ENCODE assay signal across 28 mouse cellular contexts in the genomic region with DNA sequence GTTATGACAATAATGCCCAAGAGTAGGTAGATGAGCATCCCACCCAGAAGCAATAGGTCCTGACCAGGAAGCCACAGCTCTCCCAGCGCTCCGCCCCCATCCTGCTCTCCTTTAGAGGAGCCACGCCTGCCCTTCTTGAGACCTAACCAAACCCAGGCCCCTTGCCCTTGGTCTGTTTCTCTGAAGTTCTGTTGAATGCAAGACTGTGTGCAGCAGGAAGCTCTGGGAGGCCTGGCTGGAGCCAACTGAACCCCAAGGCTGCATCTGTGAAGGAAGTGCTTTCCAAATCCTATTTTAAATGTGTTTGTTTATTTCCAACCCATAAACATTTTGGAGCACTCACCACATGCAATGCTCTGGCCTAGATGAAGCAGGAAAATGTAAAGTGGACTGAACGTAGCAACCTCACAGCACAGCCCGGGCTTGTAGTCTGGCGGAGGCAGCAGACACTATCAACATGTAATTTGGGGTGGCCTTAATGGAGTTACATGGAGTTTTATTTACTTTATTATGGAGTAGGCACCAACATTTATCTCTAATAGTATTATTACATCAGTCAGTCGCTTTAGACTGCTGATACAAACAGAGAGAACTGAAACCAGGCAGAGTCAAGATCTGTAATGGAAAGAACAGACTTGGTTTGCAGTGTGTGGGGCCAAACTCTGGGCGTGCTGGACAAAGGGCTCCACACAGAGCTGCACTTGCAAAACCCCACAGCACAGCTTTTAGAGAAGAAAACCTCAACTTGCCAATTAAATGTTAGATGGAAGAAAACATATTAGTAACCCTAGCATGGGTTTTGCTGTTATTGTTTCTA. TPM values are rescaled to one million over a fixed set of nuclear protein-coding genes. Genes with fewer than 3 reads are reported as not detected.
DNase-seq lines count a peak whose midpoint lies in the region; ATAC-seq and TF ChIP-seq lines count a peak whose summit lies in the region.
"Had no signal": no experiment of that assay in that cellular context is flagged by ENCODE, and none has a peak within 500 bp of the region (broad histone marks: within the 10 kb centered on the region; RNA-seq: fewer than 3 reads in every experiment).

No protein-coding gene starts in this region.

- H3K4me1 ChIP-seq in limb, embryonic 12.5 days (replicated peaks) = peaks cover 8% of the 10 kb centered on the region; the same call in 1 of the 2 replicates
- H3K4me1 ChIP-seq in limb, embryonic 10.5 days = peaks cover 7% of the 10 kb centered on the region
- peaks cover 7% of the 10 kb centered on the region for H3K4me1 ChIP-seq in lung, postnatal 0 days (ENCODE audit: insufficient read depth, low read depth, low read length)
- no peaks in the 10 kb centered on the region for H3K4me1 ChIP-seq in embryonic facial prominence, embryonic 15.5 days
- H3K4me1 ChIP-seq in stomach, embryonic 16.5 days (ENCODE audit: control insufficient read depth, insufficient read depth, low read length) = no peaks in the 10 kb centered on the region
- H3K4me1 ChIP-seq: embryonic facial prominence, embryonic 12.5 days; forebrain, embryonic 15.5 days; hindbrain, embryonic 12.5 days; midbrain, embryonic 10.5 days had no signal

- no peak overlapping the region for H3K4me2 ChIP-seq in limb, embryonic 12.5 days
- H3K4me2 ChIP-seq in lung, postnatal 0 days (replicated peaks; ENCODE audit: low read depth, low read length) = no peak overlapping the region
- no peak overlapping the region for H3K4me2 ChIP-seq in embryonic facial prominence, embryonic 15.5 days (replicated peaks)
- H3K4me2 ChIP-seq in stomach, embryonic 16.5 days (ENCODE audit: low read depth, low read length) = no peak overlapping the region
- H3K4me2 ChIP-seq: embryonic facial prominence, embryonic 12.5 days; forebrain, embryonic 15.5 days; hindbrain, embryonic 12.5 days had no signal

- TF ChIP-seq CTCF in lung, postnatal 0 days (IDR thresholded peaks at IDR 0.05) = no peak

- WGBS in limb, embryonic 12.5 days = 75% methylated on average over 8 of the region's 8 CpGs
- WGBS in limb, embryonic 10.5 days = 81% methylated on average over 8 of the region's 8 CpGs
- WGBS in lung, postnatal 0 days = 57% methylated on average over 8 of the region's 8 CpGs
- 69% methylated on average over 8 of the region's 8 CpGs for WGBS in embryonic facial prominence, embryonic 15.5 days
- WGBS in stomach, embryonic 16.5 days = 65% methylated on average over 8 of the region's 8 CpGs

- H3K27ac ChIP-seq in limb, embryonic 12.5 days = 0 out of 2 replicates have a peak overlapping the region, but pooled peaks have one; percentile 7
- no peak overlapping the region; the same call in 1 of the 2 replicates for H3K27ac ChIP-seq in limb, embryonic 10.5 days
- H3K27ac ChIP-seq in lung, postnatal 0 days (ENCODE audit: low read length) = no peak overlapping the region
- no peak overlapping the region for H3K27ac ChIP-seq in embryonic facial prominence, embryonic 15.5 days (replicated peaks)
- H3K27ac ChIP-seq in stomach, embryonic 16.5 days (ENCODE audit: low read length) = peak overlapping the region; percentile 58
- H3K27ac ChIP-seq: embryonic facial prominence, embryonic 12.5 days; forebrain, embryonic 15.5 days; hindbrain, embryonic 12.5 days; kidney, postnatal 0 days; midbrain, embryonic 10.5 days had no signal

- H3K36me3 ChIP-seq in limb, embryonic 12.5 days = no peaks in the 10 kb centered on the region
- no peaks in the 10 kb centered on the region for H3K36me3 ChIP-seq in limb, embryonic 10.5 days
- no peaks in the 10 kb centered on the region for H3K36me3 ChIP-seq in lung, postnatal 0 days (ENCODE audit: insufficient read depth, low read length)
- H3K36me3 ChIP-seq in embryonic facial prominence, embryonic 15.5 days = no peaks in the 10 kb centered on the region
- no peaks in the 10 kb centered on the region for H3K36me3 ChIP-seq in stomach, embryonic 16.5 days (ENCODE audit: control insufficient read depth, insufficient read depth, low read length)
- H3K36me3 ChIP-seq: embryonic facial prominence, embryonic 12.5 days; forebrain, embryonic 15.5 days; G1E; hindbrain, embryonic 12.5 days; midbrain, embryonic 10.5 days had no signal

- no peak for DNase-seq in limb, embryonic 10.5 days (ENCODE audit: low spot score)
- peak; percentile 33 for DNase-seq in lung, postnatal 0 days (ENCODE audit: low spot score)
- DNase-seq in lung, postnatal 14 days = no peak
- DNase-seq in retina, postnatal 1 day = no peak
- no peak for DNase-seq in cerebellum, postnatal 4 days (ENCODE audit: low spot score in 2 of 2)
- DNase-seq: adrenal gland, adult 8-10 months; cerebellum, adult 11-12 months; cerebellum, postnatal 10 days; gastrocnemius, postnatal 14 days; heart, adult 18-20 months; kidney, adult 2 months; layer of hippocampus, adult 9-11 months; liver; right cerebral cortex, postnatal 14 days; thymus, adult 2 months had no signal

- no peak overlapping the region for H3K9ac ChIP-seq in limb, embryonic 12.5 days (replicated peaks)
- no peak overlapping the region for H3K9ac ChIP-seq in lung, postnatal 0 days (replicated peaks; ENCODE audit: low read depth)
- no peak overlapping the region for H3K9ac ChIP-seq in embryonic facial prominence, embryonic 15.5 days
- H3K9ac ChIP-seq in stomach, embryonic 16.5 days (ENCODE audit: low read length) = no peak overlapping the region
- H3K9ac ChIP-seq: embryonic facial prominence, embryonic 12.5 days; forebrain, embryonic 15.5 days; hindbrain, embryonic 12.5 days had no signal

- no peak for ATAC-seq in limb, embryonic 12.5 days (ENCODE audit: insufficient number of reproducible peaks, insufficient read depth, low FRiP score, low TSS enrichment, low read depth)
- ATAC-seq in lung, postnatal 0 days = peak; percentile 23
- ATAC-seq in embryonic facial prominence, embryonic 15.5 days (ENCODE audit: insufficient number of reproducible peaks, low FRiP score, low TSS enrichment, low read depth) = peak; percentile 51; the same call in 1 of the 2 replicates
- ATAC-seq in stomach, embryonic 16.5 days (ENCODE audit: insufficient read depth, low FRiP score) = peak; percentile 74
- ATAC-seq: forebrain, embryonic 15.5 days; Patski had no signal

- no peaks in the 10 kb centered on the region for H3K9me3 ChIP-seq in limb, embryonic 12.5 days
- no peaks in the 10 kb centered on the region for H3K9me3 ChIP-seq in limb, embryonic 10.5 days (replicated peaks)
- no peaks in the 10 kb centered on the region for H3K9me3 ChIP-seq in lung, postnatal 0 days (ENCODE audit: low read length)
- no peaks in the 10 kb centered on the region for H3K9me3 ChIP-seq in embryonic facial prominence, embryonic 15.5 days (replicated peaks)
- H3K9me3 ChIP-seq in stomach, embryonic 16.5 days (replicated peaks; ENCODE audit: control insufficient read depth, low read length) = no peaks in the 10 kb centered on the region
- H3K9me3 ChIP-seq: embryonic facial prominence, embryonic 12.5 days; forebrain, embryonic 15.5 days; G1E; hindbrain, embryonic 12.5 days; midbrain, embryonic 10.5 days had no signal

- no peak for TF ChIP-seq EP300 in lung, postnatal 0 days (IDR thresholded peaks at IDR 0.05)

- no peaks in the 10 kb centered on the region for H3K27me3 ChIP-seq in limb, embryonic 12.5 days
- no peaks in the 10 kb centered on the region for H3K27me3 ChIP-seq in limb, embryonic 10.5 days (ENCODE audit: low read depth, poor library complexity, severe bottlenecking)
- no peaks in the 10 kb centered on the region for H3K27me3 ChIP-seq in lung, postnatal 0 days (replicated peaks; ENCODE audit: insufficient read depth, low read length)
- no peaks in the 10 kb centered on the region for H3K27me3 ChIP-seq in embryonic facial prominence, embryonic 15.5 days
- H3K27me3 ChIP-seq in stomach, embryonic 16.5 days (ENCODE audit: control insufficient read depth, insufficient read depth, low read length) = no peaks in the 10 kb centered on the region
- H3K27me3 ChIP-seq: embryonic facial prominence, embryonic 12.5 days; forebrain, embryonic 15.5 days; hindbrain, embryonic 12.5 days had no signal

- no peak overlapping the region for H3K4me3 ChIP-seq in limb, embryonic 12.5 days (replicated peaks)
- no peak overlapping the region for H3K4me3 ChIP-seq in limb, embryonic 10.5 days
- H3K4me3 ChIP-seq in lung, postnatal 0 days (ENCODE audit: low read depth, low read length) = no peak overlapping the region
- no peak overlapping the region for H3K4me3 ChIP-seq in embryonic facial prominence, embryonic 15.5 days (replicated peaks)
- H3K4me3 ChIP-seq in stomach, embryonic 16.5 days (replicated peaks; ENCODE audit: low read length) = no peak overlapping the region
- H3K4me3 ChIP-seq: embryonic facial prominence, embryonic 12.5 days; forebrain, embryonic 15.5 days; hindbrain, embryonic 12.5 days; midbrain, embryonic 10.5 days had no signal

RNA-seq across cellular contexts. Expression of gene Gm15217, which starts 45.6 kb away (rescaled TPM):
- polyA plus RNA-seq in limb, embryonic 12.5 days (2016; fragmentation: Nextera tagmentation; extraction: Ambion mirVana) = not detected in 2 replicates
- polyA plus RNA-seq in limb, embryonic 10.5 days (2016; fragmentation: Nextera tagmentation; extraction: Ambion mirVana) = 0.31 and 0.35 TPM in 2 replicates
- 0.76 and 0.93 TPM in 2 replicates for polyA plus RNA-seq in lung, postnatal 0 days (2015; fragmentation: Nextera tagmentation; extraction: Ambion mirVana)
- polyA plus RNA-seq in embryonic facial prominence, embryonic 15.5 days (2015; fragmentation: Nextera tagmentation; extraction: Ambion mirVana) = not detected in 2 replicates
- 0.19 TPM in 1 of 2 replicates, not detected in the other for polyA plus RNA-seq in stomach, embryonic 16.5 days (2015; fragmentation: Nextera tagmentation; extraction: Ambion mirVana)
- polyA plus RNA-seq: forebrain, embryonic 15.5 days; G1E; heart, embryonic 14.5 days; hindbrain, embryonic 12.5 days; large intestine, adult 2 months; midbrain, embryonic 10.5 days; Patski; spleen, adult 2 months; thymus, adult 2 months had no signal

RNA-seq across cellular contexts. Expression of gene Bmp4, which starts 56.8 kb away (rescaled TPM):
- polyA plus RNA-seq in limb, embryonic 12.5 days (2016; fragmentation: Nextera tagmentation; extraction: Ambion mirVana) = 35.4 and 46.7 TPM in 2 replicates
- polyA plus RNA-seq in limb, embryonic 10.5 days (2016; fragmentation: Nextera tagmentation; extraction: Ambion mirVana) = 73.3 and 87.4 TPM in 2 replicates
- polyA plus RNA-seq in lung, postnatal 0 days (2015; fragmentation: Nextera tagmentation; extraction: Ambion mirVana) = 34.3 and 42.7 TPM in 2 replicates
- polyA plus RNA-seq in embryonic facial prominence, embryonic 15.5 days (2015; fragmentation: Nextera tagmentation; extraction: Ambion mirVana) = 40.1 and 42.7 TPM in 2 replicates
- 50.0 and 59.9 TPM in 2 replicates for polyA plus RNA-seq in stomach, embryonic 16.5 days (2015; fragmentation: Nextera tagmentation; extraction: Ambion mirVana)
- polyA plus RNA-seq: G1E had no signal

Comparison
In these comparisons a context has a peak if more than half of its experiments do, and no peak if none do; other contexts are left out.
1. H3K27ac ChIP-seq: peak in limb, embryonic 12.5 days (single experiment) and stomach, embryonic 16.5 days (single experiment); none in limb, embryonic 10.5 days (single experiment), lung, postnatal 0 days (single experiment) and embryonic facial prominence, embryonic 15.5 days (single experiment).